Mouse (Mus musculus): ENCODE measurements at regions not wholly inside any gene's neighbourhood (a gene's known extent, or its start where the extent isn't known, plus 50 kb on each side); places are given as distances from the start of the nearest gene placed in this dataset.

DNA sequence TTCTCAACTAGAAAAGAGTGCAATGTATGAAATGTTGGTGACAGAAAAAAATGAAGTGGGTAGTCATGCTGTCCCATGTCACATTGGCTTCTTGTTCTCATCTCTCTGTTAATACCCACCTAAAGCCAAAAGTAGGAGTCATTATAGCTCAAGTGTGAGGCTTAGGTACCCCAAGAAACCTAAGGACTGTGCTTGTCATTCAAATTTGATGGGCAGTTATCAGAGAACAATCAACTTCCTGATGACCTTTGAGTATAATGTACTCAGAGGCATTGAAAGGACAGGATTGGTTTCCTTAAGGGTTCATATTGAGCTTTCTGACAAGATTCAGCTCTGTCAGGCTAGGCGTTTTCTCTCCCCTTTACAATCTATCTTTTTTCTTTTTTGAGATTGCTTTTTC is 231.8 kb upstream of the Atp2b1 start:
- 90% methylated on average over 1 of the region's 1 CpGs for WGBS
- DNase-seq (ENCODE audit: low read depth, low spot score), result no peak

DNA sequence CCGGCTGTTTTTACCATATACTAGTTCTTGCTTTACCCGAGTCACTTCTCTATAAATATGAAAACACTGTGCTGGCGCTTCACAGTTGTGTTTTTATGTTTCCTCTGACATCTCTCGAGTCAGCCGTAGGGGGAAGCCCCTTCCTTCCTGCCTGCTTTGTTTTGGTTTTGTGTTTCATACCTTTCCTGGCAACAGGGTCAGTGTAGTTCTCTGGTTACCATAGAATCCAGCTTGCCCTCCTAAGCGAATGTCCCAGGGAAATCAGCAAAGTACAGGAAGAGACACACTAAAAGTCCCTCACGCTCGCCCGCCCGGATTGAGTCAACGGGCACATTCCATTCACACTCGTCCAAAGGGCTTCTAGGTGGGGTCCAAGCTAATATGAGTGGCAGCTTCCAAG is 230.0 kb upstream of the Atp2b1 start:
- DNase-seq (ENCODE audit: low read depth, low spot score), result no peak
- WGBS, result 8% methylated on average over 12 of the region's 12 CpGs

DNA sequence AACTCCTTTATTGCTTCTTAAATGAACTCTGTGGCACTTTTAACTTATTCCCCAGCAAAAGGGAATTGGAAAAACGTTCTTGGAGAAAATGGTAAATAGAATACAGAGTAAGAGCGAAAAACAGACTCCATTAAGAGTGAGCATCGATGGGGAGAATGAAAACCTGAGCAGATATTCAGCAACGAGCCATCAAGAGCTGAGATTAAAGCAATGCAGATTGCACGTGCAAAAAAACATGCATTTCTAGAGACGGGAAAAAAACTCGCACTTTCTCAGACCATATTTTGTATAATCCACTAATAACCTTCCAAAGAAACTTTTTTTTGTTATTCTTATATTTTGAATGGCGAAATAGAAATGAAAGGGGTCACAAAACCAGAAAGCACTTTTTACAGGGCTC is 229.5 kb upstream of the Atp2b1 start:
- no peak for DNase-seq (ENCODE audit: low read depth, low spot score)
- WGBS, result 41% methylated on average over 8 of the region's 8 CpGs

DNA sequence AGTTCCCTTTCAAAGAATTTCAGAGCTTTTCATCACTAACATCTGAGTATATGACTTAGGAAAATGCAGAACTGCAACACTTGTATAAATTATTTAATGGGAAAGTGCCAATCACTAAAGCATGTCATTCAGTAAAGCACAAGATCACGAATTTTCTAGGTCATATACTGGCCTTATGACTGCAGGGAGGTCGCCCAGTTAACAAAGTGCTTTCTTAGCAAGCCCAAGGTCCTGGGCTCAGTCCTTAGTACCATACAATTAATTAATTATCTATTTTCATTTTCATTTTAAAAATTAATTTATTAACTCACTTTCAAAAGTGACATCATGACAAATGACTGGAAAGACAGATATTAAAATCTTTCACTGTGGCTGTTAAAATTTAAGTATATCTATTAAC is 228.5 kb upstream of the Atp2b1 start:
- no peak for DNase-seq (ENCODE audit: low read depth, low spot score)
- WGBS, result 80% methylated on average over 2 of the region's 2 CpGs

DNA sequence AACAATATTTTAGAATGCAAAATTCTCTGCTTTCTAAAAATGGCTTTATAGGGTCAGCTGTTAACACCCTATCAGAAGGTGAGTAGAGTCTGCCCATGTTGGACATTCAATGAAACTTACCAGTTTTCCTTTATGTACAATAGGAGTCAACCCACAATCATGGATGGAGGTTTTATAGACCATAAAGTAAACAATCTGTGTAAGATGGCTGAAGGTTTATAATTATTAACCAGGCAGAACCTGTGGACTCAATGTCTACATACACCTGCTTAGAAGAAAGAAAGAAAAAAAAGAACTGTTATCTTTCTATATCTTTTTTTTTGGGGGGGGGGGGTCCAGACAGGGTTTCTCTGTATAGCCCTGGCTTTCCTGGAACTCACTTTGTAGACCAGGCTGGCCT is 227.8 kb upstream of the Atp2b1 start:
- no peak for DNase-seq (ENCODE audit: low read depth, low spot score)

DNA sequence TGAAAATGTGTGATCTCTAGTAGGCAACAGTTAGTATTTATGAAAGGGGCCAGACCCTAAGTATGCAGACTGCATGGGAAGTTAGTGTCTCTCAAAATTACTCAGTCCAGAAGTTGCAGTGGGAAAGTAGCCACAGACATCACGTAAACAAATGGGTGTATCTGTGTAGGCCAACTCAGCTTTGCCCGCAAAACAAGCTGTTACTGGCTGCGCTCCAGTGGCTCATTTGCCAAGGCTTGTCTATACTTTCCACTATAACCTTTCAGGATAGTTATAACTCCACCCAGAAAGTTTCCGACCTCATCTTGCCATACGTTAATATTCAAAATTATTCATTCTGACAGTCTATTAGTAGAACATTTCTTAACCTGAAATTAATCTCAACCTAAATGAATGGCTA is 222.4 kb upstream of the Atp2b1 start:
- WGBS, result 52% methylated on average over 5 of the region's 5 CpGs
- DNase-seq (ENCODE audit: low read depth, low spot score), result no peak

DNA sequence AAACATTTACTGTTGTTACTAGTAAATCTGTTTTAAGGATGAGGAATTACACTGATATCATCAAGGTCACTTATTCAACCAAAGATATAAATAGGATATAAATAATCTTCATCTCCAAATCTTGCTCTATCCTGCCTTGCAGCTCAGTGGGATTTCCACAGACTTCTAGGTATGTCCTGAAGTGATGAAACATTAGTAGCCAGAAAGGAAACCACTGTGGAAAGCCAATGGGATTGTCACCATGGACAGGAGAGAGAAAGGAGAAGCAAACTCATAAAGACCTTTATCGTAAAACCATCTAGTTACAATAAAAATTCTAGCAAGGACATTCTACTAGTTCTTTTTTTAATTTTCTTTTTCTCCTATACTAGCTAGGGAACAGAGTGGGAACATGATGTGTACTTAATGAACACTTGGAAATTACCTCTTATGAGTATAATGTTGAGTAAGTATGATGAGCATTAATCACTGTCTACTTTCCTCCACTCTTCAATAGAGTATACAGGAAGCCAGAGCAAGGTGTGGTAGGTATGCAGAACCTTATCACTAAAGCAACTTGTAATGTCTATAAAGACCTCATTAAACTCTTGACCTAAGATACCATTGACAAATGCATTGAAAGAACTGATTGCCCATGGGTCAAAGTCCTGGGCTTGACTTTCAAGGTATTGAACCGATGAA is 219.4 kb upstream of the Atp2b1 start:
- no peak for DNase-seq (ENCODE audit: low read depth, low spot score)
- 33% methylated on average over 2 of the region's 2 CpGs for WGBS

DNA sequence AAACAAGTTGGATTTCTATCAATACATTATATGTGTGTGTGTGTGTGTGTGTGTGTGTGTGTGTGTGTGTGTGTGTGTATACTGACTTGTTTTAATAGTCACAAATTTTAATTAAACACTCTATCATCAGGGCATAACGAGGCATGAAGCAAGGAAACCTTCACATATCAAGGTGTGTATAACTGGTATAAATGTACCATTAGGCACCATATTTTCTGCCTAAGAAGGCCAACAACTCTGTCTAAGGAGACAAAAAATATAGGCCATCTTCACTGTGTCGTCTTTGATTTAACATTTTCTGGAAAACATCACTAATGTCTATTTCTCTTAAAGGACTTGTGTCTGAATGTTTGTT is 218.9 kb upstream of the Atp2b1 start:
- 65% methylated on average over 2 of the region's 2 CpGs for WGBS
- DNase-seq (ENCODE audit: low read depth, low spot score), result no peak

DNA sequence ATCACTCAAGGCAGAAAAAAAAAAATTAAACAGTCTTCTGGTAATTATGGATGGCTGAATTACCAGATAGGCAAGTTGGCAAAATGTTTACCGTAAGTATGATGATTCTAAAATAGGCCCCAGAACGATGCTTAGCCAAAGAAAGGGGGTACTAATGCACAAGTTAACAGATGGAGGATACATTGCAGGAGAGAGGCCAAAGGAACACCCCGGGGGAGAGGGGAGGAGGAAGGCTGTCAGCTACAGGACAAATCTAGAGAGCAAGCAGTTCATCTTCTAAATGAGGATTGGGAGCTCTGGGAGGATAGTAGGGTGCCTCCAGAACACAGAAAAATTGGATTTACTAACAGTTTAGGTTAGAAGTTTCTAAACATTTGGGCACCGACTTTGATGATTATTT is 216.3 kb upstream of the Atp2b1 start:
- WGBS, result 76% methylated on average over 4 of the region's 4 CpGs

DNA sequence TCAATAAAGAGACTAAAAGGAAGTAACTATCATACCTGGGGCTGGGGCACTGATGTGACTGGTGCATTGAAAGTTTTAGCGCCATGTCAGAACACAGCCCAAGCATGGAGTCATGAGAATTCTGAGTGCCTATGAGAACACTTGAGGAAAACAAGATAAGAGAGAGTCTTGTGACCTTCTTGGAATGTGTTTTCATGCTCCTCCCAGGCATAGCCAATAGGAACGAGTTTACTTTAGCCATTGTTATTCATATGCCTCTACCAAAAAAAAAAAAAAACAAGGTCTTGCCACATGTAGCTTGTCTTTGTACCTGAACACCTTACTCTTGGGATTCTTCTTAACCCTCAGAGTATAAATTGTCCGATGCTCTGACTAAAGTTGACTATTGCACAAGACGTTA is 214.6 kb upstream of the Atp2b1 start:
- no peak for DNase-seq (ENCODE audit: low read depth, low spot score)
- WGBS, result 95% methylated on average over 4 of the region's 4 CpGs

More for the DNA sequence above, 216.3 kb upstream of the Atp2b1 start:
- DNase-seq (ENCODE audit: low read depth, low spot score), result no peak

DNA sequence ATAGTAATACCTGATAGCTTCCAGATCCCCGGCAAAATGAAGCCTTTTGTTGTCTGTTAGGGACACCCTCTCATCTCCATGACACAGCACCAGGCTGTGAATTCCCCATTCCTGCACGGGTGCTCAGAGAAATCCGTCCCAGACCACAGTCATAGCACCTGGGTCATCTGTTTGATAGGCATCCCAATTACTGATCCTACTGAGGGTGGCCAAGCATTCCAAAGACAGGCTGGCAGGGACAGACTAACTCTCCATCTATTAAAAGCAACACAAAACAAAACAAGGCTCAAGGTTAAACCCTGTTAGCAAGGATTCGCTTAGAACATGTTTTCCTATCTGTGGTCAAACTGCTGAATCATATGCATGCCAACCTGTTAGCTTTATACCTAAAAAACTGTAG is 213.8 kb upstream of the Atp2b1 start:
- WGBS, result 83% methylated on average over 4 of the region's 4 CpGs
- DNase-seq (ENCODE audit: low read depth, low spot score), result no peak

DNA sequence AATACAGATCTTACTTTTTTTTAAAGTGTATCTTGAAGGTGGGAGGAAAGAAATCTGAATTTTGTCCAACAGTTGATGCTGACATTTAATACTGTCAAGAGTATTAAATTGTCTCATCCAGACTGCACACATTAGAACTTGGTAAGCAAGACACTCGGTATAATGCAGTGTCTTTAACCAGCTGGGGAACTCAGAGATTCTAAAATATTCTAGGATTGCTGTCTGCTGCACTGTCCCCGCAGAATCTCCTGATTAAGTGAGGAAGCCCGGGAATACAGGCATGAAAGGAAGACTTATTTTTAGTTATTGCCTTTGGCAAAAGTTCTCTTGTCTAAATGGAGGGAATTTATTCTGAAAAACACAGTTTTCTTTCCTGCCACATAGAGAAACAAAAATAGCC is 212.9 kb upstream of the Atp2b1 start:
- no peak for DNase-seq (ENCODE audit: low read depth, low spot score)
- 74% methylated on average over 3 of the region's 3 CpGs for WGBS

DNA sequence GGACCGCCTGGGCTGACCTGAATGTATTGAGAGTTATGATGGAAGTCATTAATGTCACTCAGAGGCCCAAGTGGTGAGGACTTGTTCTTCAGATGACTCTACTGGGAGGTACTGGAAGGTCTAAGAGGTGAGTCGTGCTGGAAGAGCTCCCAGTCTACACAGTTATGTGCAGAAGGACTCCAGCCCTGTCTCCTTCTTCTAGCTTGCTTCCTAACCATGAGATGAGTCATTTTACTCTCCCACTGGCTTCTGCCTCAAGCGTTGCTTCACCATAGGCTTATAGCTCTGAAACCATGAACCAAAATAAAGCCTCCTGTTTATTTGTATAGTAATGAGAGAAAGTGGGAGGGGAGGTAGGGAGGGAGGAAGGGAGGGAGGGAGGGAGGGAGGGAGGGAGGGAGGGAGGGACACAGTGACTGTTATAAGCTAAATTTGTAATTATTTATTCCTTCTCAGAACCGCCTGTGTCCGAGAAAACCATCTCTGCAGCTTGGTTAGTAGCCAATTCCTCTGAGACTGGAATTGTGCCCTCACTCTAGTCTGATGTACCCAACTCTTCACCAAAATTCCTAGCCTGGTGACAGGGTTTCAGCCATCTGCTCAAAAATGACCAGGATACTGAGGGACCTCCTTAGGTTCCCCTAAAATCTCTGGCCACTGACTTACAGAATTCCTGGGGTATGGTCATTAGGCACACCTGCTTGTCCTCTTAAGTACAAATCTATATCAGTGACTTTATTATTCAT is 211.6 kb upstream of the Atp2b1 start:
- WGBS, result 76% methylated on average over 5 of the region's 5 CpGs

DNA sequence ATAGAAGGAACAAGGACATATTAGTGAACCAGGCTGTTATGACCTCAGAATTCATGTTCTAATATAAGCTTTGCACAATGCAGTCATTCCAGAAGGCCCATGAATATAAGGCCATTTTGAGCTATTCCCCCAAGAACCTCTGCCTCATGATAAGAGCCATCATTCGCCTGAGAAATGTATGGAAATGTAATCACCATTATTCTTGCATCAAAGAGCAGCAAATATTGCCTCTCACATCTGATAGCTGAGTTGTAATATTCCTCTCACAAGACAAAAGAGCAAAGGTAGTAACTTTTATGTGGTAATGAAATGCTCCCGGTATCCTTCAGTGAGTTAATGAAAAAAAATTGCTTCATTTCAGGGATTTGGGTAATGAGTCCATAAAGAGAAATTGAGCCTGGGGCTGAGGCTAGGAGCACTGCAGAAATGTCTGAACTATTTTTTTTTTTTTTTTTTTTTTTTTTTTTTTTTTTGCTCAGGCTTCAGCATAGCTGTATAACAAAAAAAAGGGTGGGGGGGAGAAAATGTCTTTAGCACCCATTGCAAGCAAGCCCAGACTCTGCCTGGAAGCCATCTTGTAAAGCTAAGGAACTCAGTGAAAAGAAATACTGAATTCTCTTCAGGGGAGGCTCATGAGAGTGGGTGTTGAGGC is 210.4 kb upstream of the Atp2b1 start:
- DNase-seq (ENCODE audit: low read depth, low spot score), result no peak
- WGBS, result 77% methylated on average over 2 of the region's 2 CpGs

More for the DNA sequence above, 211.6 kb upstream of the Atp2b1 start:
- no peak for DNase-seq (ENCODE audit: low read depth, low spot score)

DNA sequence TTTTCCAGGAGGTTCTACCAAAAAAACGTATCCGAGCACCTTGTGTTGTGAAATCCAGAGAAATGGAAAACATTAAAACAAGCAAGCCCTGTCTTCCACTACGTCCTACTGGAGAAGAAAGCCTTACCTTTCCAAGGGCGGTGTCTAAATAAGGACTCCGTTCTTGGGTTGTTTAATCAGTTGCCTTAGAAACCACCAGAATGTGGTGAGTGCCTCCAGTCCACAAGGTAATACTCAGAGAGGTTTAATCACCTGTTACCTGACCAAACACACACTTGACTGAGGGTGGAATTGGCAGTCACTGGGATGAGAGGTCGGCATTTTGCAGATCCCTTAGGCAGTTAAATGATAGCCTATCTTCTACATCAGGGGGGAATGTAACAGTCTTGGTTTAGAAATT is 209.6 kb upstream of the Atp2b1 start:
- no peak for DNase-seq (ENCODE audit: low read depth, low spot score)
- WGBS, result 39% methylated on average over 6 of the region's 6 CpGs

DNA sequence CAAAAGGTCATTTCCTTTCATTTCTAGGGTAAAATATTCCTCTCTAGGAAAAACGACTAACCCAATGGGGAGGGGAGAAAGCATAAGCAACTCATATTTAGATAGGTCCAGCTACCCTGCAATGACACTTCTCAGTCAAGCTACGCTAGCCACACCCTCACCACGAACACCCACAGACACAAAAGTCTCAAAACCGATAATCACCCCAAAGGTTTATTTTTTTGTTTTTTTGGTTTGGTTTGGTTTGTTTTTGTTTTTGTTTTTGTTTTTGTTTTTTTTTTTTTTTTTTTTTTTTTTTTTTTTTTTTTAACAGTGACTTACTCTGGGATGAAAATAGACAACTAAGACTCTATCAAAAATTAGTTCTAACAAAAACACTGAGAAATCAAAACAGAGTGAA is 196.3 kb upstream of the Atp2b1 start:
- no peak for DNase-seq (ENCODE audit: low read depth, low spot score)
- WGBS, result 89% methylated on average over 4 of the region's 4 CpGs

DNA sequence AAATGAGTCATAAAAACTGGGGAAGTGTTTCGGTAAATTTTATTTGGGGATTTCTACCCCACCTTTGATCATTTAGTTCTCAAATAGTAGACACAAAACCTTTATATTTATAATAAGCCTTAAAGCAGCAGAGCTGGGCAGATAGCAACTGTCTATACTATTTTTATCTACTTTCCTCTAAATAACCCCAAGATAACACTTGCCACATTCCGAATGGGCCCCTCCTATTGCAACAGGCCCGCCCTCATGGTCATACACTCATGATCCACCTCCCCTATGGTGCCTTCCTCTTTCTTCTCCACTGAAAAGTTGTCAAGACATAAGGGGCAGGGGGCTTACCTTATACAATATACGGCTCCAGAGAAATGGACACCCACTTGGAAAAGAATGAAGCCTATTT is 195.5 kb upstream of the Atp2b1 start:
- WGBS, result 94% methylated on average over 4 of the region's 4 CpGs
- no peak for DNase-seq (ENCODE audit: low read depth, low spot score)

DNA sequence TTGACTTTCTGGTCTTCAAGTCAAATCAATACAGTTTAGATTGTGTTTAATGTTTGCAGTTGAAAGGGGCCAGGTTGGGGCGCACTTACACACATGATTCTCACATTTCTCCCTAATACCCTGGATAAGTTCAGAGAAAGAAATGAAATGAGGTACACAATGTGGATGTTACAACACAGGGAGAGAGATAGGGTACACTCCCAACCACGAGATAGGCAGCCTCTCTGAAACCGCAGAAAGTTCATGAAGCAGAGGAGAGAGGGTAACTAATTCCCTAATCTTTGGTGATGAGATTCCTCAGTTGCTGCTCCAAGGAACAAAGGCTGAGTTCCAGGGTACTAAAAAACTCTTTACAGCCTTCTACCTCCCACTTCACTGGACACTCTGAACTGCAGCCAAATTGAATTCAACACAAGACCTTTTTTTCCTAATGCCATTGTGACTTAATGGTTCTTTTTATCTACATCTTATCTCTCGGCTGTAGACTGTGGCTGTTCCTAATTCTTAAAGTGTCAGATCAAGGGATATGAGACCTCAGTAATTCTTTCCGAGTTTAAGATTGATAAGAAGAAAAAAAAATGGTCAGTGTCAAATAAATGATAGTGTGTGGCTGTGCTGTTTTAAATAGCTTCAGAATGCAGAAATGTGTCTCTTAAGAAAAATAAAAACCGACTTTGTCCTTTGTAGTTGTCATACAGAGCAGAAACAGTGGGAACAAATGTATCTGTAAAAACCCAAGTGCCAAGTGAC is 193.8 kb upstream of the Atp2b1 start:
- no peak for DNase-seq (ENCODE audit: low read depth, low spot score)
- WGBS, result 48% methylated on average over 6 of the region's 6 CpGs

DNA sequence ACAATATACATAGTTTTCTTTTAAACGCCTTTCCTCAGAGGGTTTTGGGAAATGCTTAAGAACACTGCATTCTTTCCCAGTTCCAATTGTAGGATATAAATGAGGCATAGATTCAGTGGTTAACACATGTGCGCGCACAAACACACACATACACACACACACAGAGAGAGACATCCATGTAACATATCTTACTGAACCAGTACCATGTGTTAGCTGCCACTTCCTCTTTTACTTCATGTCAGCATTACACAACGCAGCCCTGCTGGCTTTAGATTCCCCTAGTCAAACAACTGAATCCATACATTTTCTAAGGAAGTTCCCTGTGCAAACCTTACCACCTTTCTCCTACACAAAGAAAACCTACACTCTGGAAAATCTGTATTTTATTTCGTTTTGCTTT is 189.1 kb upstream of the Atp2b1 start:
- WGBS, result 71% methylated on average over 5 of the region's 5 CpGs
- DNase-seq (ENCODE audit: low read depth, low spot score), result no peak

DNA sequence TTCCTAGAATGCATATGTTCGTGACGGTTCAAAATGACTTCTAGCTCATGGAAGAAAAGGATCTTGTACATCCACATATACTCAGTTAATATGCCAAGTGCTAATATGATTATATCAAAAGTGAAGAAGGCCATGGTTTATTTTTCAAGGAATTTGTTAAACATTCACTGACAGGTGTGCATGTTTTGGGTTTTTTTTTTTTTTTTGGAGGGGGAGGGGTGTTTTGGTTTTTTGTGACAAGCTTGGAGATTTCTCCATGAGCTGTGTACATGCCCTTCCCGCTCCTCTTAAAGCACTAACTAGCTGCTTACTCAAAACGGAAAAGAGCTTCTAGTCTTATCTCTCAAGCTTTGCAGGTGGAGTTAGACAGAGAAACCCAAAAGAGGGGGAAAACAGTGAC is 187.1 kb upstream of the Atp2b1 start:
- WGBS, result 88% methylated on average over 4 of the region's 4 CpGs

More for the DNA sequence above, 187.1 kb upstream of the Atp2b1 start:
- no peak for DNase-seq (ENCODE audit: low read depth, low spot score)
